Mouse (Mus musculus) heart, postnatal 0 days (tissue): ENCODE results near the gene Cmip.

Source experiments
- CTCF ChIP-seq: IDR thresholded peaks from 2 replicates; pipeline ENCODE4 v1.5.1; 2016; ENCODE audit warnings: antibody characterized with exemption, control low read depth, low read depth
- EP300 ChIP-seq: IDR thresholded peaks from 2 replicates; pipeline ENCODE4 v1.6.1; 2016; ENCODE audit warnings: antibody characterized with exemption, low read depth

GRCm38 (mm10) chr8:117227339-117227738 is 29.5 kb upstream of the Cmip start:
- TF ChIP-seq CTCF (no peak), EP300 (no peak)
